Mouse (Mus musculus) hematopoietic stem cell, adult 5-6 weeks (primary cell): ENCODE measurements around the gene Chd2. TPM values are rescaled to one million over a fixed set of nuclear protein-coding genes. Genes with fewer than 3 reads are reported as not detected.
A peak's percentile ranks its signal among the peaks of the same experiment; 100 is the strongest.
"Not testable (repeated sequence)": the region's sequence is repeated elsewhere in the genome, so short reads cannot be mapped to it uniquely, and the experiment has no call there.

Source experiments
- ATAC-seq, 2 experiments: fragments of 125-278 bp in 1 of 2; replicated peaks in 1 of 2; 2 replicates each; pipeline ENCODE4 v1.8.0; 2016 to 2017; ENCODE audit warnings: inconsistent platforms in 2 of 2, mild to moderate bottlenecking in 2 of 2, moderate number of reproducible peaks in 2 of 2, low read depth in 1 of 2, moderate TSS enrichment in 1 of 2; ENCODE audit not compliant: low FRiP score in 2 of 2, poor library complexity in 2 of 2, severe bottlenecking in 2 of 2, insufficient read depth in 1 of 2, low TSS enrichment in 1 of 2
- total RNA-seq: library from RNA; stranded (forward); fragments of 172-1452, 232-1000 nt; gene quantifications from 2 replicates; pipeline ENCODE4 v1.2.3, GENCODE M21; 2017

Gene Chd2
- total RNA-seq, result 193 and 245 TPM in 2 replicates

- peak; percentile 59 to 60 for ATAC-seq
Measured at GRCm38 (mm10) chr7:73541412-73542130, at the start of gene Chd2. Gene Chd2, minus strand, starts transcription at chr7:73541830.

GRCm38 (mm10) chr7:73590757-73591156 lies 49.1 kb upstream of the Chd2 start:
- no peak for ATAC-seq

GRCm38 (mm10) chr7:73589208-73589771 lies 47.7 kb upstream of the Chd2 start:
- no peak for ATAC-seq

GRCm38 (mm10) chr7:73588351-73588906 lies 46.8 kb upstream of the Chd2 start:
- no peak for ATAC-seq

GRCm38 (mm10) chr7:73586717-73587116 lies 45.1 kb upstream of the Chd2 start:
- no peak for ATAC-seq

GRCm38 (mm10) chr7:73586206-73586605 lies 44.6 kb upstream of the Chd2 start:
- ATAC-seq, result no peak

GRCm38 (mm10) chr7:73585114-73586032 lies 43.7 kb upstream of the Chd2 start:
- ATAC-seq, result no peak

GRCm38 (mm10) chr7:73584009-73584995 lies 42.7 kb upstream of the Chd2 start:
- ATAC-seq, result peak; percentile 39 to 55; a peak in 3 of 4 replicates

- no peak for ATAC-seq
Measured at GRCm38 (mm10) chr7:73583400-73583799, 41.8 kb upstream of the Chd2 start.

GRCm38 (mm10) chr7:73581836-73582375 lies 40.3 kb upstream of the Chd2 start:
- ATAC-seq, result no peak

GRCm38 (mm10) chr7:73579072-73579731 lies 37.6 kb upstream of the Chd2 start:
- ATAC-seq, result no peak

- ATAC-seq, result no peak
Measured at GRCm38 (mm10) chr7:73577888-73578421, 36.3 kb upstream of the Chd2 start.

GRCm38 (mm10) chr7:73576101-73576936 lies 34.7 kb upstream of the Chd2 start:
- no peak for ATAC-seq

- ATAC-seq, result no peak
Measured at GRCm38 (mm10) chr7:73575257-73575656, 33.6 kb upstream of the Chd2 start.

GRCm38 (mm10) chr7:73574673-73575072 lies 33.0 kb upstream of the Chd2 start:
- ATAC-seq, result not testable (repeated sequence)
